Mouse (Mus musculus) MEL (cell line): Measurements from ENCODE around the gene Pip4k2a. TPM values are rescaled to one million over a fixed set of nuclear protein-coding genes. Genes with fewer than 3 reads are reported as not detected.

Experiments used
- DNase-seq: peaks from one replicate; pipeline ENCODE4 v3.0.0; 2011; ENCODE audit warnings: low read depth, low spot score
- H3K27ac ChIP-seq: 2 replicates; pipeline ENCODE4 v1.5.1; 2012; ENCODE audit warnings: low read depth, mild to moderate bottlenecking, control low read depth, low read length, moderate library complexity; ENCODE audit not compliant: control insufficient read depth
- H3K27me3 ChIP-seq, 2 experiments: fragments of 150-350 bp in 1 of 2; sonication (generic) in 1 of 2; 2 replicates each; pipeline ENCODE4 v1.6.1; 2012; ENCODE audit warnings: low read length in 2 of 2, mild to moderate bottlenecking in 2 of 2, improper control_type of control experiment in 1 of 2, moderate library complexity in 1 of 2; ENCODE audit not compliant: insufficient read depth in 2 of 2, control insufficient read depth in 1 of 2
- H3K36me3 ChIP-seq, 2 experiments: 2 replicates each; pipeline ENCODE4 v1.6.1; 2012 to 2014; ENCODE audit warnings: low read length in 2 of 2, improper control_type of control experiment in 1 of 2, inconsistent platforms in 1 of 2, mild to moderate bottlenecking in 1 of 2; ENCODE audit not compliant: insufficient read depth in 2 of 2, control insufficient read depth in 1 of 2
- H3K4me1 ChIP-seq, 2 experiments: fragments of 150-350 bp in 1 of 2; sonication (generic) in 1 of 2; 2 replicates each; pipeline ENCODE4 v1.6.1; 2012; ENCODE audit warnings: low read length in 2 of 2, improper control_type of control experiment in 1 of 2, mild to moderate bottlenecking in 1 of 2; ENCODE audit not compliant: insufficient read depth in 2 of 2, control insufficient read depth in 1 of 2
- H3K4me3 ChIP-seq, 2 experiments: fragments of 150-350 bp in 1 of 2; sonication (generic) in 1 of 2; 2 replicates each; pipeline ENCODE4 v1.5.1; 2012; ENCODE audit warnings: low read depth in 2 of 2, low read length in 2 of 2, mild to moderate bottlenecking in 2 of 2, moderate library complexity in 2 of 2, control low read depth in 1 of 2, improper control_type of control experiment in 1 of 2; ENCODE audit not compliant: control insufficient read depth in 1 of 2, insufficient read depth in 1 of 2
- H3K79me2 ChIP-seq: 2 replicates; pipeline ENCODE4 v1.6.1; 2012; ENCODE audit warnings: mild to moderate bottlenecking, low read length, moderate library complexity; ENCODE audit not compliant: control insufficient read depth, poor library complexity, insufficient read depth
- H3K9ac ChIP-seq: 2 replicates; pipeline ENCODE4 v1.6.1; 2012; ENCODE audit warnings: low read depth, mild to moderate bottlenecking, control low read depth, low read length, moderate library complexity; ENCODE audit not compliant: control insufficient read depth, poor library complexity, severe bottlenecking
- H3K9me3 ChIP-seq: fragments of 150-350 bp; sonication (generic); replicated peaks from 2 replicates; pipeline ENCODE4 v1.6.1; 2012; ENCODE audit warnings: mild to moderate bottlenecking, low read length, improper control_type of control experiment, moderate library complexity; ENCODE audit not compliant: insufficient read depth
- CHD1 ChIP-seq: IDR thresholded peaks from 2 replicates; pipeline ENCODE4 v1.6.1; 2012; ENCODE audit warnings: low read depth, mild to moderate bottlenecking, inconsistent platforms, low read length, improper control_type of control experiment
- E2F4 ChIP-seq: IDR thresholded peaks from 2 replicates; pipeline ENCODE4 v1.6.1; 2011; ENCODE audit warnings: low read depth, low read length, improper control_type of control experiment, borderline replicate concordance
- GABPA ChIP-seq: IDR thresholded peaks from 2 replicates; pipeline ENCODE4 v1.6.1; 2012; ENCODE audit warnings: low read depth, mild to moderate bottlenecking, inconsistent platforms, low read length, improper control_type of control experiment, moderate library complexity
- JUND ChIP-seq: IDR thresholded peaks from 2 replicates; pipeline ENCODE4 v1.6.1; 2011; ENCODE audit warnings: low read depth, mild to moderate bottlenecking, improper control_type of control experiment, low read length
- KAT2A ChIP-seq: conservative IDR thresholded peaks from 2 replicates; pipeline ENCODE4 v1.6.1; 2012; ENCODE audit warnings: low read depth, low read length, improper control_type of control experiment, inconsistent platforms
- MAFK ChIP-seq: IDR thresholded peaks from 2 replicates; pipeline ENCODE4 v1.6.1; 2011; ENCODE audit warnings: low read depth, mild to moderate bottlenecking, low read length, improper control_type of control experiment, borderline replicate concordance
- MAZ ChIP-seq: IDR thresholded peaks from 2 replicates; pipeline ENCODE4 v1.6.1; 2012; ENCODE audit warnings: low read depth, mild to moderate bottlenecking, inconsistent platforms, low read length, improper control_type of control experiment
- MEF2A ChIP-seq: IDR thresholded peaks from 2 replicates; pipeline ENCODE4 v1.6.1; 2014; ENCODE audit warnings: low read depth, mild to moderate bottlenecking, inconsistent platforms, low read length, improper control_type of control experiment; ENCODE audit not compliant: poor library complexity, insufficient replicate concordance, severe bottlenecking; ENCODE audit errors: extremely low read depth
- MYC ChIP-seq: IDR thresholded peaks from 2 replicates; pipeline ENCODE4 v1.6.1; 2011; ENCODE audit warnings: low read depth, mild to moderate bottlenecking, low read length, improper control_type of control experiment, moderate library complexity
- NELFE ChIP-seq: IDR thresholded peaks from 2 replicates; pipeline ENCODE4 v1.6.1; 2011; ENCODE audit warnings: low read depth, low read length, improper control_type of control experiment
- RAD21 ChIP-seq: IDR thresholded peaks from 2 replicates; pipeline ENCODE4 v1.6.1; 2011; ENCODE audit warnings: mild to moderate bottlenecking, low read depth, low read length, improper control_type of control experiment
- SIN3A ChIP-seq: IDR thresholded peaks from 2 replicates; pipeline ENCODE4 v1.6.1; 2012; ENCODE audit warnings: low read length, improper control_type of control experiment, inconsistent platforms
- TCF12 ChIP-seq: IDR thresholded peaks from 2 replicates; pipeline ENCODE4 v1.6.1; 2014; ENCODE audit warnings: low read depth, mild to moderate bottlenecking, inconsistent platforms, low read length, improper control_type of control experiment, moderate library complexity
- USF1 ChIP-seq: IDR thresholded peaks from 2 replicates; pipeline ENCODE4 v1.6.1; 2014; ENCODE audit warnings: low read depth, mild to moderate bottlenecking, inconsistent platforms, low read length, improper control_type of control experiment, moderate library complexity
- ZC3H11A ChIP-seq: IDR thresholded peaks from 2 replicates; pipeline ENCODE4 v1.6.1; 2012; ENCODE audit warnings: low read depth, mild to moderate bottlenecking, inconsistent platforms, low read length, improper control_type of control experiment
- polyA plus RNA-seq, 2 experiments: library from polyadenylated mRNA; stranded (reverse) in 1 of 2; unstranded in 1 of 2; fragments of >175 nt in 1 of 2; fragments of >200 nt in 1 of 2; gene quantifications; 2 replicates each; pipeline versions ENCODE4 v1.2.1 to v1.2.4; 2012; ENCODE audit warnings: low replicate concordance in 2 of 2, low read depth in 1 of 2; ENCODE audit not compliant: insufficient read length in 2 of 2, insufficient read depth in 1 of 2, missing spikeins in 1 of 2
- total RNA-seq: library from RNA; depleted of rRNA; stranded (reverse); fragments of 300-350 nt; gene quantifications from 2 replicates; pipeline ENCODE4 v1.2.3, GENCODE M21; 2012

The Pip4k2a gene
- total and polyA plus RNA-seq, 3 experiments = 7.9 to 48.5 TPM; not detected in 1

GRCm38 (mm10) chr2:18965950-18966349, 32.0 kb downstream of the Pip4k2a start:
- Histone ChIP-seq H3K27me3 (no peaks in the 10 kb centered on the region), H3K36me3 (peaks cover 2 to 24% of the 10 kb centered on the region in 2 experiments; a peak in 3 of 4 replicates), H3K4me1 (peaks cover 12 to 20% of the 10 kb centered on the region in 2 experiments), H3K4me3 (no peak overlapping the region), H3K79me2 (peaks cover 11% of the 10 kb centered on the region), H3K27ac (no peak overlapping the region), H3K9ac (no peak overlapping the region), H3K9me3 (no peaks in the 10 kb centered on the region)
- TF ChIP-seq MAFK (no peak), TCF12 (no peak), KAT2A (no peak), E2F4 (no peak), MEF2A (no peak), GABPA (no peak), NELFE (no peak)
- DNase-seq = no peak

GRCm38 (mm10) chr2:18965108-18965507, 32.8 kb downstream of the Pip4k2a start:
- Histone ChIP-seq H3K9ac (no peak overlapping the region), H3K4me1 (peaks cover 12 to 16% of the 10 kb centered on the region in 2 experiments), H3K36me3 (peaks cover 2 to 27% of the 10 kb centered on the region in 2 experiments; a peak in 3 of 4 replicates), H3K27ac (no peak overlapping the region), H3K27me3 (no peaks in the 10 kb centered on the region), H3K79me2 (peaks cover 12% of the 10 kb centered on the region), H3K9me3 (no peaks in the 10 kb centered on the region), H3K4me3 (no peak overlapping the region)
- TF ChIP-seq SIN3A (no peak), MYC (no peak), USF1 (no peak), CHD1 (no peak), MAZ (no peak), RAD21 (no peak), JUND (no peak), ZC3H11A (no peak)
- DNase-seq = no peak
